Mouse (Mus musculus): ENCODE results near the gene Dus3l. TPM values are rescaled to one million over a fixed set of nuclear protein-coding genes. Genes with fewer than 3 reads are reported as not detected.

The Dus3l gene
- total RNA-seq (2022): 10 to 100 TPM; 65.0 to 75.5 (median 71.4) TPM

- DNase-seq (ENCODE audit: low spot score in 2 of 2): peak; percentile 90 to 91
Observed at GRCm38 (mm10) chr17:56764474-56765354, at the start of gene Dus3l. Gene Dus3l (plus strand): TSS chr17:56764757.

GRCm38 (mm10) chr17:56715360-56715759 is 49.2 kb upstream of the Dus3l start:
- DNase-seq (ENCODE audit: low spot score in 2 of 2): no peak

GRCm38 (mm10) chr17:56715914-56716654 is 48.5 kb upstream of the Dus3l start:
- peak in 1 of 2 experiments; percentile 29 for DNase-seq (ENCODE audit: low spot score in 2 of 2)

- DNase-seq (ENCODE audit: low spot score in 2 of 2): peak; percentile 98 to 99
Observed at GRCm38 (mm10) chr17:56716655-56717362, 47.7 kb upstream of the Dus3l start.

GRCm38 (mm10) chr17:56717363-56718058 is 47.0 kb upstream of the Dus3l start, which contains the start of the genes Ndufa11 and Vmac:
Gene Ndufa11 (plus strand): TSS chr17:56717767.
Gene Vmac (minus strand): TSS chr17:56718022.
- peak; percentile 90 to 94 for DNase-seq (ENCODE audit: low spot score in 2 of 2)

- DNase-seq (ENCODE audit: low spot score in 2 of 2): no peak
Observed at GRCm38 (mm10) chr17:56722441-56722840, 42.1 kb upstream of the Dus3l start.

- no peak for DNase-seq (ENCODE audit: low spot score in 2 of 2)
Observed at GRCm38 (mm10) chr17:56723419-56724161, 41.0 kb upstream of the Dus3l start.

GRCm38 (mm10) chr17:56727029-56727649 is 37.4 kb upstream of the Dus3l start:
- DNase-seq (ENCODE audit: low spot score in 2 of 2): no peak

- DNase-seq (ENCODE audit: low spot score in 2 of 2): no peak
Observed at GRCm38 (mm10) chr17:56727659-56728058, 36.9 kb upstream of the Dus3l start.

- DNase-seq (ENCODE audit: low spot score in 2 of 2): no peak
Observed at GRCm38 (mm10) chr17:56728117-56728516, 36.4 kb upstream of the Dus3l start.

GRCm38 (mm10) chr17:56729151-56729550 is 35.4 kb upstream of the Dus3l start:
- no peak for DNase-seq (ENCODE audit: low spot score in 2 of 2)

- DNase-seq (ENCODE audit: low spot score in 2 of 2): no peak
Observed at GRCm38 (mm10) chr17:56729656-56730055, 34.9 kb upstream of the Dus3l start.

- DNase-seq (ENCODE audit: low spot score in 2 of 2): no peak
Observed at GRCm38 (mm10) chr17:56736534-56736933, 28.0 kb upstream of the Dus3l start.

- DNase-seq (ENCODE audit: low spot score in 2 of 2): no peak
Observed at GRCm38 (mm10) chr17:56738221-56738620, 26.3 kb upstream of the Dus3l start.

GRCm38 (mm10) chr17:56740118-56740787 is 24.3 kb upstream of the Dus3l start:
- no peak for DNase-seq (ENCODE audit: low spot score in 2 of 2)

GRCm38 (mm10) chr17:56740788-56741160 is 23.8 kb upstream of the Dus3l start:
- DNase-seq (ENCODE audit: low spot score in 2 of 2): no peak

GRCm38 (mm10) chr17:56744173-56744572 is 20.4 kb upstream of the Dus3l start:
- DNase-seq (ENCODE audit: low spot score in 2 of 2): no peak

- DNase-seq (ENCODE audit: low spot score in 2 of 2): no peak
Observed at GRCm38 (mm10) chr17:56751404-56752072, 13.0 kb upstream of the Dus3l start.

- no peak for DNase-seq (ENCODE audit: low spot score in 2 of 2)
Observed at GRCm38 (mm10) chr17:56753452-56753851, 11.1 kb upstream of the Dus3l start.

Measured in layer of hippocampus, adult 8-10 months (tissue).